Mouse (Mus musculus) adrenal gland, postnatal 4 days (tissue): ENCODE measurements around the gene Nanog. TPM values are rescaled to one million over a fixed set of nuclear protein-coding genes. Genes with fewer than 3 reads are reported as not detected.

Experiments used
- DNase-seq, 2 experiments: peaks; one replicate each; pipeline ENCODE4 v3.0.0; 2021 to 2022; ENCODE audit warnings: low spot score in 2 of 2, mixed read lengths in 2 of 2
- total RNA-seq, 2 experiments: library from RNA; stranded (reverse); gene quantifications; 2 replicates each; pipeline ENCODE4 v1.2.3; 2021

The Nanog gene
- total RNA-seq, 2 experiments from 2014 or later, result not detected

GRCm38 (mm10) chr6:122762480-122762879 lies 55.2 kb downstream of the Nanog start:
- no peak for DNase-seq

DNA sequence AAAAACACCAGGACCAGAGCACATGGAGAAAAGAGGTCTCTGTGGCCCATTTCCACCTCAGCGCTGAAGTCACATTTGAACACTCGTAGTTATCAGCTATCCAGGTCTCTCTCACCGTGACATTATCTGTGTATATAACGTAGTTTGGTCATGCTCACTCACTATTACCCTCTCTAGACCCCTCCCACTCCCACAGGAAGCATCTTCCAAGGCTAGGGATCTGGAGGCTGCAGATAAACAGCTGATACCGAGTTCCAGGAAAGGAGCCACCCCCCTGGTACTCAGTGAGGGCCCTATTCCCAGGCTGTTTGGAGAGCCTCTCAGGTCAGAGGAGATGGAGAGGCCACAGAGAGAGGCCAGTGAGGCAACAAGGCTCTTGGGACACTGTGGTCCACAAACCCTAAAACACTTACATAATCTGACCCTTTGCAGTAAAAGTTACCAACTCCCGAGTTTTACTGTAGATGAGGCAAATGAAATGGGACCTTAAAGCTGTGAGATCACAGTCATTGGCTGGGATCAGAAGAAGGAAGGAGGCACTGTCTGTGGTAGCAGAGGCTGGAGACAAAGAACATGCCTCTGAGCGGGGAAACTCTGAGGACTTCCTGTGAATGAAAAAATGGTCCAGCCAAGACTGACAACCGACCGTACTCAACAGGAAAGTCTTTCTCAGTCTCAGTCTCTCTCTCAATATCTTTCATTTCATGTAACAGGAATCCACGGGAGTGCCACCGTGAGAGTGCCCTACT lies 55.8 kb downstream of the Nanog start:
- no peak for DNase-seq

DNA sequence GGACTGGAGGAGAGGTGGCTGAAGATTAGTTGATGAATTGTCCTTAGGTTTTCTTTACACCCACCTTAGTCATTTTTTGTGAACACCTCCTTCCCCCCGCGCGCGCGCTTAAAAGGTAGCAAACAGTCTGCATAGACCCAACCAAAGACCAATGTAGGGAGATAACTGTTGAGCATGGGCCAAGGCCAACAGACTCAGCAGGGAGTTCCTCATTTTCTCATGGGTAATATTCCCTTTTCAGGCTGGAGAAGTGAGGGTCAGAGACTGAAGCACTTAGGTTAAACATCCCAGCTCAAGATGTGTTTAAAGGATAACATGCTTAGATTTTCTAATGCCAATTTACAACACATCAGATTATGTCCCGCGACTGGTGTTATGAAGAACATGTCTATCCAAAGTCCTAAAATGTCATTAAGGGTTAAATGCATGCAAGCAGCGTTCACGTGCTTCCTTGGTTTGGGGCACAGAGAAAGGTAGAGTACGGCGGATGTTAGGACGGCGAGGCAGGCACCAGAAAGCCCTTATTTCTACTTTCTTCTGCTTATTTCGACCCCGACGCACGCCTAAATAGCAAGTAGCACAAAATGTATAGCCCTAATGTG lies 56.7 kb downstream of the Nanog start:
- no peak for DNase-seq

Other genes with a start within 250 kb of the Nanog start
- gene Rimklb, start 208.7 kb upstream of the Nanog start, total RNA-seq, result 10 to 100 TPM in 1 of 2 experiments, 1 to 10 TPM in 1; 6.8 to 11.4 TPM
- gene Mfap5, start 201.6 kb upstream of the Nanog start, total RNA-seq, result 10 to 100 TPM; 42.8 to 44.2 TPM
- not detected for gene Aicda, start 153.7 kb upstream of the Nanog start, total RNA-seq
- gene Apobec1, start 105.0 kb upstream of the Nanog start, total RNA-seq, result 10 to 100 TPM; 10.1 to 13.1 TPM
- not detected for gene Gdf3, start 97.4 kb upstream of the Nanog start, total RNA-seq
- gene Dppa3, start 81.1 kb upstream of the Nanog start, total RNA-seq, result not detected
- gene Slc2a3, start 94.2 kb downstream of the Nanog start, total RNA-seq, result 10 to 100 TPM; 17.4 to 17.8 TPM
- gene Foxj2, start 112.4 kb downstream of the Nanog start, total RNA-seq, result 10 to 100 TPM; 21.3 to 22.1 TPM
- gene C3ar1, start 148.7 kb downstream of the Nanog start, total RNA-seq, result 1 to 10 TPM; 2.6 to 3.2 TPM
- gene Necap1, start 167.0 kb downstream of the Nanog start, total RNA-seq, result 10 to 100 TPM; 46.4 to 51.4 TPM
- gene Clec4a1, start 214.4 kb downstream of the Nanog start, total RNA-seq, result 1 to 10 TPM; 4.2 to 5.2 TPM
- gene Clec4a3, start 245.0 kb downstream of the Nanog start, total RNA-seq, result 1 to 10 TPM; 4.2 to 4.3 TPM